Mouse (Mus musculus): ENCODE data around the gene Ppp1r14c.

Ppp1r14c gene

DNA sequence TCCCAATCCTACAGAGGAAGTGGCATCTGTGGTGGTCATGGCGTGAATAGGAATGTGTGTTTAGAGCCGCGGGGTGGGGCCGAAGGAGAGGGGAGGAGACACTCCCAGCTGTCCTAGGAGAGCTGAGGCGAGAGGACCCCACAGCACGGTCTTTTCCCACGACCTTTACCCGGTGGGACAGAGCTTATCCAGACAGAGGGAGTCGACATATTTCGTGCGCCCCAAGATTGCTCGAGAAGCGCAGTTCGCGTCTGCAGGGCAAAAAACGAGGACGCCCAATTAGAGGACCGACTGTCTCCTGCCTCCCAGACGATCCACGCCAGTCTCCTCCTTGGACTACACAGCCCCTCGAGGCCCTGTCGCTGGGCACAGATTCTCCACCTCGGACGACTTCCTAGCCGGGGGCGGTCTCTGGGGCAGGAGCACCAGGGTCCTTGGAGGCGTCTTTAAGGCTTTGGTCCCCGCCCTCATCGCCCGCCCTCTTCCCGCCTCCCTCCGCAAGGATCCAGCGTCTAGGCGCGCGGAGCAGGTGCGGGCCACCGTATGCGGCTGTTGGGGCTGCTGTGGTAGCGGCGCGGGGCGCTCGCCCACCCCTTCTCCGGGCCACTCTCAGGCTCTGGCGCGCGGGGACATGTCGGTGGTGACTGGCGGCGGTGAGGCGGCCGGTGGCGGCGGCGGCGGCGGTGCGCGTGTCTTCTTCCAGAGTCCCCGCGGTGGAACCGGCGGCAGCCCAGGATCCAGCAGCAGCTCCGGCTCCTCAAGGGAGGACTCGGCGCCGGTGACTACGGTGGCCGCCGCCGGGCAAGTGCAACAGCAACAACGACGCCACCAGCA, at the start of gene Ppp1r14c:
Ppp1r14c (plus strand) TSS at position 22 of the 834 bp plus-strand sequence.
- DNase-seq (ENCODE audit: low spot score in 2 of 2): peak; percentile 45 to 61

DNA sequence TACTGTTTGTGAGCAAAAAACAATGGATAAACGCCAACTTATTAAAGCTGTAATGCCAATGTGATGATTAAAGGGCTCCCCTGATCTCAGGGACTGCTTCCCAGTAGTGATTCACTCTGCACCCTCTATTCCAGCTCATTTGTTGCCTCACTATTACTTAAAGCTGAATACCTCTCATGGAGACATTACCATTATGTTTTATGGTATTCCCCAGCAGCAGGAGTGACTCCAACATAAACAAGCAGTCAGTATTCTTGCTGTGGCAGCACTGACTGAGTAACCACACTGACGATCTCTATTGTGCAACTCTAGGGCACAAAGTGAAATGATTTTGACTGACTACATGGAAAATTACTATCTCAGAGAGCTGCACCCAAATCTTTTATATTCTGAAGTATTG, 44.5 kb upstream of the Ppp1r14c start:
- DNase-seq (ENCODE audit: low spot score in 2 of 2): no peak

DNA sequence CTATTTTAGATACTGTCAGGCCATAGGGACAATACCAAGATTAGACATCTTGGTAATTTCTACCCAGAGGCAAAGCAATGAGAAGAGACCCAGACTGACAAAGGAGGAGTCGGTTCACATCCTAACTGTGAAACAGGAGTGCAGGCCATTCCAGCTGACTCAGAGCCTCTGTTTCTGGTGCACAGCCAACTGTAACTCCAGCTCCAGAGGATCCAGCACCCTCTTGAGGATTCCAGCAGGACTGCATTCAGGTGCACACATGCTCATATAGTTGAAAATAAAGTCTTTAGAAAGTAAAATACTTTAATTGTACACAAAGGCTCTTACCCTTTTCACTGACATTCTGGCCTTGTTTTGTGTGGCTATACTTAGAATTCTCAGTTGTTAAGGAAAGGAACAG, 40.4 kb upstream of the Ppp1r14c start:
- DNase-seq (ENCODE audit: low spot score in 2 of 2): no peak

DNA sequence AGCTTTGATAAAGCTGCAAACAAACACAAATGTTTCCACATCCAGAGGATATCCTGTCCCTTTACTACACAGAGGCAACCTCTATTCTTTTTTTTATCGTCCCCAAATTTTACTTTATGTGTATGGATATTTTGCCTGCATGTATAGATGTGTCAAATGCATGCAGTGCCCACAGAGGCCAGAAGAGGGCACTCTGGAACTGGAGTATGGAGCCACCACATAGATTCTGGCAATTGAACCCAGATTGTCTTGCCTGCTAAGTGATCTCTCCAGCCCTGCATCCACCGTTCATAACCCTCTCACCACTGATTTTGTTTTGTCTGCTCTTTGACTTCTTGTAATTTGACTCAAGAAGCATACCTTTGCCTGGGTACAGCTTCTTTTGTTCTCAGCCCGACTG, 33.0 kb upstream of the Ppp1r14c start:
- DNase-seq (ENCODE audit: low spot score in 2 of 2): peak; percentile 67 to 83

DNA sequence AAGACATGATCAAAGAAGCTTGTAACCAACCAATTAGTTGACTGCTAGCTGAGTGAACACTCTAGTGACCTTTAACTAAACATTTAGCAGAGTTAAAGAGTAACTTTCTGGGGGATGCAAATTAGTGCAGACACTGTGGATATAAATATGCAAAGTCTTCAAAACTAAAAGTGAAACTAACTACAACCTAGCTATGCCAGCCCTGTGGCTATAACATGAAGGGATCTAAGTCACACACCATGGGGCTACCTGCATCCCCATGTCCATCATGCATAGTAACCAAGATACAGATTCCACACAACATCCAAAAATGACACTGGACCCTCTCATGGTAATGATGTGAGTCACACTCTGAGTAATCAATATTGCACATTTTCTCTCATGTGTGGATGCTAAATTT, 31.3 kb upstream of the Ppp1r14c start:
- no peak for DNase-seq (ENCODE audit: low spot score in 2 of 2)

DNA sequence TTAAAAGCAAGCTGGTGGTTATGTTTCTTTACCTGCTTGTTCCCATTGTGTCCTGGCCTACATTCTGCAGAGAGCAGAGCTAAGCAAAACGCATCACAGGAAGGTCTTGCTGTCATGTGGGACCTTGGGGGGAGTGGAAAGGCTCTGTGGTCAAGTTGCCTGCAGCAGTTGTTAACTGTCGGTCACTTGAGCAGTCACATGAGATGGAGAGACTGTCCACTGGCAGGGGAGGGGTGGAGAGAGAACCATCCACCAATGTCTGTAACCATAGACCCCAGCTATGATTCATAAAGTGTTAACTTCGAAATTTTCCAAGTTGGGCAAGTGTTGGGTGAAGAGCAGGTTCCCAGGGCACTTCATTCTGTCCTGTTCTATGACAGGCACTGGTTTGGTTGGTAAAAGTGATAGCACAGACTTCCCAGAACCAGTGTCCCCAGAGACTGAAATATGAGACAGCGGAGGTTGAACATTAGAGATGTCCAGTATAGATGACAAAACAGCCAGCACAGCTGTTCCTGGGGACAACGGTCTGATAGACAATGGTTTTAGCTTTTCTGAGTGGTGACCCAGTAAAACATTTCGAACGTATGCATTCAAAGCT, 29.0 kb upstream of the Ppp1r14c start:
- DNase-seq (ENCODE audit: low spot score in 2 of 2): no peak

DNA sequence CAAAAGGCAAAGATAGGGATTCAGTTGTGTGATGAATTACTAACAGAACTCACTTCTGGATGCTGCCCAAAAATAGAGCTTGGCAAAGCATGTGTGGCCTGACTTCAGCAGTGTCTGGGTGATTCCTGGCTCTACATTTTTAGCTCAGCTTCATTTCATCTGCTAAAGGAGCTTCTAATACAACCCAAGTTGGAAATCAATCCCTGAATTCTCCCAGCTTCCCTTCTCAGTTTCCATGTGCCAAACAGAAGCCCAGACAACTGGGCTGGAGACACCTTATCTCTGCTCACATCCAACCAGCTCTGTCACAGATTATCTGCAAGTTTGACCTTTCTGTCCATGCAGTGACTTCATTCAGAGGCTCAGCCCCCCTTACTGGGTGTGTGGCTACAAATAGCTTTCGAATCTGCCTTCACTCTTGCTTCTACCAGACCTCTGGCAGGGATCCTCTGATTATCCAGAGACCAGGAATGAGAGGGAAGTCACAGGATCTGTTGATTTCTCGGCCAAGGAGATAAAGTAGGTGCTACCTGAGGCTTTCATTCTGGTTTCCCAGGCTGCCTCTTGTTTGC, 28.4 kb upstream of the Ppp1r14c start:
- DNase-seq (ENCODE audit: low spot score in 2 of 2): no peak

DNA sequence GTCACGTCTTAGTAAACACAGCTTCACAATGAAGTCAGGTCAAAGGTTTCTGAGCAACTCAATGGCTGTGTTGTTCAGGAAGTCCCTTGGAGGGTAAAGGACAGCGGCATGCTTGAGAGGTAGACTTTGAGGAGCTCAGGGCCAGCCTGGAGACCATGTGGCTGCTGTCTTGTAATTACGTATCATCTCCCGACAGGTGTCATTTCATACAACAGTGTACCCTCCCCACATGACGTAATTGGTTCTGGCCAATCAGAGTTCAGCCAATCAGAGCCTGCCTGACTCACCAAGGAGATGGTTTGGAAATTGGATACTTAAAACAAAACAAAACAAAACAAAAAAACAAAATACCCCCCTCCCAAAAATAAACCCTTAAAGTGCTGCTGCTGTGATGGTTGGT, 20.2 kb upstream of the Ppp1r14c start:
- no peak for DNase-seq (ENCODE audit: low spot score in 2 of 2)

DNA sequence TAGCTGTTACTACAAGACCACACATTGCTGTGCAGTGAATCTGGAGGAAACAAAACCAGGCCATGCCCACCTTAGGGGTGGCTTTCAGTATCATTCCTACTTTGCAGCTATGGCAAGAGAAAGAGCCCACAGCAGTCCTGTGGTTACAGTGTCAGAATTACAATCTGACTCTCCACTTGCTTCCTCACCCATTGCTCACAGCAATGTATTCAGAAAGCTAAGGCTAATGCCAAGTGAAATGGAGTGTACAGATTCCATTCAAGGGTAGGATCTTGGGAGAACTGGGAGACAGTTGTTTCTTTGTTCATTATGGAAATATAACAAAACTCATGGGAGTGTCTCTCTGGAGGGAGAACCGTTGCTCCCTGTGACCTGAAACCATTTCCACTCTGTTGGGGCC, 6.3 kb upstream of the Ppp1r14c start:
- DNase-seq (ENCODE audit: low spot score in 2 of 2): no peak

DNA sequence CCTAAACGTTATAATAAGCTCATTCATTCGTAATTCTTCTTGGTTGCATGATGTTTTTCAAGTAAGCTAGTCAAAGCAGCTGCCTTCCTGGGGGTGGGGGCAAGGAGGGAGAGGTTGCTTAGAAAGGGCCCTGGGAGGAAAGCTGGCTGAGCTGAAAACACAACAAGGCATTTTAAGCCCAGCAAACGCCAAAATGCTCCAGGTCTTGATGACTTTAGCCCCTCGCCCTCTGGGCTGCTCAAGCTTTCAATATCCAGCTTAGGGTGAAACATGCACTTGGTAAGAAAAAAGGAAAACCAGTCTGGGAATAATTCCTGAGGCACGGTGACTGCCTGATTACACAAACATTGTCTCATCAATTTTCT, 204 bp upstream of the Ppp1r14c start:
- peak in 1 of 2 experiments; percentile 10 for DNase-seq (ENCODE audit: low spot score in 2 of 2)

DNA sequence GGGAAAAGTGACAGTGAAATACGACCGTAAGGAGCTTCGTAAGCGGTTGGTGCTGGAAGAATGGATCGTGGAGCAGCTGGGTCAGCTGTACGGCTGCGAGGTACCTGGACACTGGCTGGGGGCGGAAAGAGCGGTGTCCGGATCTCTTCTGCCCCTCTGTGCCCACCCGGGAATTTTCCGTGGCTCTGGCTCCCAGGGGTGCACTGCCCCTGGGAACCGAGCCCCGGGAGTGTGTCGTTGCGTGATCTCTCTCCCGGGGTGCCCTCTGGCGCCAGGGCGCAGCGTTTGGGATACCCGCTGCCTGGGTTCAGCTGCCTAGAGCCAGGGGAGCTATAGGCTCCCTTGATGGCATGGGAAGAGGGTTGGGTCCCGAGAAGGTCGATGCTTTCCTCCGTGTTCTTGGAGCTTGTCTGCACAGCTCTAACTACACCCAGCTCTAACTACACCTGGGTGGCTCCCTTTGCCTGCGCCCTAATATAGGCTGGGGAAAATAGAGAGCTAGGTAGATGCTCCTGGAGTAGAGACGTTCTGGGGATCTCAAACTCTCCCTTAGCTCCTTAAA, 1.1 kb downstream of the Ppp1r14c start:
- DNase-seq (ENCODE audit: low spot score in 2 of 2): peak in 1 of 2 experiments; percentile 45

DNA sequence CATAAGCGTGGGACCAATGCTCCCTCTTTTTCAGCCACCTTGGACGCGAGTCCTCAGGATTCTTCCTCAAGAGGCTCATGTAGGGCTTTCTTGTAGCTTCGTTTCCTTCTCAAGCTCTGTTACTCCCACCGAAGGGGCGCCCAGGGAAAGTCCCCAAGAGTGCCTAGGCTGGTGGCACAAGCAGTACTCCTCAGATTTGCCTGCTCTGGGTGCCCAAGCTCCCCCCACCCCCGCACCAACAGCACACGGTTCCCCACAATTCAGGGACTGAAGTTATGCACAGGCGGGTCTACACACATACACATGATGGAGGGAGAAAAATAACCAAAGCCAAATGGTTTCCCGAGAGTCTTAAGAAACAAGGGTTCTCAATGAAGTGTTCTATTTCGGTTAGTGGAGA, 1.6 kb downstream of the Ppp1r14c start:
- DNase-seq (ENCODE audit: low spot score in 2 of 2): peak in 1 of 2 experiments; percentile 34

DNA sequence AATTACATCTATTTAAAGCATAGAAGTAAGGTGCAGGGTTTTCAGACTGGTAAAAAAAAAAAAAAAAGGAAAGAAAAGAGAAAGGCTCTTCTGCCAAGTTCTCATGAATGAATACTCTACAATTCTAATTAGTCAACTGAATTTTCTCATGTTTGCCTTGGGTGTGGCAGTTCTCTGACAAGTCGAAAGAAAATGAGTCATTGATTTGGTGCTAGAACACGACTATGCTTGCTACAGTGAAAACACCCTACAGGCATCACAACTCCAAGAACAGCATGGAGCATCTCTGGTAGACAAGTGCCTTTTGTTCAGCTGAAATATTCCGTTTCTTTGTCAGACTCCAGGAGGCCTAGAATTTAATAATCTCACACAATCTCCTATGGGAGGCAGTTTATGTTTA, 17.3 kb downstream of the Ppp1r14c start:
- no peak for DNase-seq (ENCODE audit: low spot score in 2 of 2)

DNA sequence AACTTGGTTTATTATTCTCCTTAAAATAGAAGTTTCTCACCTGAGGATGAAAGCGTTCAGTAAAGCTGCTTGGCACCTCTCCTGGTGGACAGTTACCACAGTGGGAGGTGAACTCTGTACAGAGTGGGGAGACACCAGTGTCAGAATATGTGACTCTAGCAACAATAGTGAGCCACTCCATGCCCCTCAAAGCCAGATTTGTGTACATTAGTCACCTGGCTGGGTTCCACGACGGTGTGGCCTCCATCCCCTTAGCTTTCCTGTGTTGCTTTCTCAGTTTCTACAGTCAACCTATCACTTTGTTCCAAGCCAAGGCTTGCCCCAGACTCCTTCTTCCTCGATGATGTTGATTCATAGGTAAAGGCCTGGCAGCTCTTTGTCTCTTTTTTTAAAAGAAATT, 26.4 kb downstream of the Ppp1r14c start:
- DNase-seq (ENCODE audit: low spot score in 2 of 2): no peak

DNA sequence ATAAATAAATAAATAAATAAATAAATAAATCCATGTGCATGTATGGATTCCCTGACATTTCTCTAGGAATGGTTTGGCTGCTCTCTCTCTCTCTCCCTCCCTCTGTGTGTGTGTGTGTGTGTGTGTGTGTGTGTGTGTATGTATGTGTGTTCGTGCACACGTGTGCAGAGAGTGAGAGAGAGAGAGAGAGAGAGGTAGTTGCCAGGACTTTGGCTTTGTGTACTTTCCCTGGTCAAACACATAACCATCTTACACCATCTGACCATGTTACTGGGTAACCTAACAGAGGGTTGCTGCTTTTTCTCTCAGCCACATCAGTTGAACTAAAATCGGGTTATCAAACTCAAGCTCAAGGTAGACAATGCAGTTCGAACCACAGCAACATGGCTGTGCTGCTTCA, 27.7 kb downstream of the Ppp1r14c start:
- DNase-seq (ENCODE audit: low spot score in 2 of 2): no peak

DNA sequence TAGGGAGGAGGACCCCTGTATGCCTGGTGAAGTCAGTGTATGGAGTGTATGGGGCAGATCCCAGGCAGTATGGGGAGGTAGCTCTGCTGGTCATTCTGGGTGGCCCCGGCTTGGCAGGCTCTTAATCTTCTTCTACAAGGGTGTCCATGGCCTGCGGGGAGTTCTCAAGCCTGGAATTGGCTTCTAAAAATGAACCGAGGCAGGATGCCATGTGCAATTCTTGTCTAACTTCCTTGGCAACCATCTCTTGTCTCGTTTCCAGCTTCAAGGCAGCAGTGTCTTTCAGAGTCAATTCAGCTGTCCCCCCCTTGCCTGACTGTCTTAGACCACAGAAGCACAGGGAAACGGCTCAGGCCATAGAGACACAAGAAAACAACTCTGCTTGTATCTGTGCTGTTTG, 28.3 kb downstream of the Ppp1r14c start:
- no peak for DNase-seq (ENCODE audit: low spot score in 2 of 2)

DNA sequence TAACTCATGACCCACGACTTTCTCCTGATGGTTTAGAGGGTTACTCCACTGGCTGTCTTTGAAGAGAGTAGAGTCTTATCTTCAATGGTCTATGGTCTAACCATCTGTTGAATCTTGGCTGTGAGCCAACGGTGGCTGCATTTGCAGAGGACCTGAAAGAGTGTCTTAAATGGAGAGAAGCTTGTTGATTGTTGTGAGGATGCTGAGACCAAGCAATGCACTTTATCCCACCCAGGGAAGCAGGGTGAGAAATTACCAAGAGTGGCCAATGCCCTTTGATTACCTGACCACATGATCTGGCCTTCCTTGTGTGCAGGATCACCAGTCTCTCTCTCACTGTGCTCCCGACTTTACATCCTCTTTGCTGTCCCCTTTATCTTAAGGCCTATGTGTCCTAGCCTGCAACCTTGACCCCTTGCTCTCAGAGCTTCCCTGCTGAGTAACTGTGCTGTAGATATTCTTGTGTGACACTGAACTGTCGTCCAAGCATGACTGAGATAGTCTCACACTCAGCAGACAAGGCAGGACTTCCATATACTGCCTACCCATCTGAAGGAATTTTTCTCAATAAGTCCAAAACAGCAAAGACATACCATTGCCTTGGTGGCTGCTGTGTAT, 28.9 kb downstream of the Ppp1r14c start:
- no peak for DNase-seq (ENCODE audit: low spot score in 2 of 2)

DNA sequence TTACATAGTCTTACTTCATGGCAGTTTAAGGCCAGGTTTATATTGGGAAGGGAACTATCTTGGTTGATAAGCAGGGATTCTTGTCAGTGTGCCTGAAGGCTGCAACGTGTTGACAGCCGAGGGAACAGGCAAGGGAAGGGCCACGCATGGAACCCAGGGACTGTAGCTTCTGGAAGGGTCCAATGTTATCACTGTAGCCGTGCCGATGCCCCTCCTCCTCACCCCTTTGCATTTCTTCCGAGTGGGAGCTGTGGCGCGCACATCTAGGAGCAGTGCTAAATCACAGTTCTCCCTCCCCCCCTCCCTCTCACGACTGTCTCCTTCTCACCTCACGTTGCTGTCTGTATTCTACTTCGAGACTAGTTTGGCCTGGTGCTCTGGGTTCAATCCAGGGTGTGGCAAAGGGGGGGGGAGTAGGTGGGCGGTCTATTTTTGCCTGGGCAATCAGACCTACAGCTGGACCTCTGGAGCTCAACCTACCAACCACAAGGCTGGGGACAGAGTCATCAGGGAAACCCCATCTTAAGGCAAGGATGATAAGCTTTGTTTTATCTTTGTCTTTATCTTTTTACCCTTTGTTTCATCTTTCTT, 29.6 kb downstream of the Ppp1r14c start:
- no peak for DNase-seq (ENCODE audit: low spot score in 2 of 2)

DNA sequence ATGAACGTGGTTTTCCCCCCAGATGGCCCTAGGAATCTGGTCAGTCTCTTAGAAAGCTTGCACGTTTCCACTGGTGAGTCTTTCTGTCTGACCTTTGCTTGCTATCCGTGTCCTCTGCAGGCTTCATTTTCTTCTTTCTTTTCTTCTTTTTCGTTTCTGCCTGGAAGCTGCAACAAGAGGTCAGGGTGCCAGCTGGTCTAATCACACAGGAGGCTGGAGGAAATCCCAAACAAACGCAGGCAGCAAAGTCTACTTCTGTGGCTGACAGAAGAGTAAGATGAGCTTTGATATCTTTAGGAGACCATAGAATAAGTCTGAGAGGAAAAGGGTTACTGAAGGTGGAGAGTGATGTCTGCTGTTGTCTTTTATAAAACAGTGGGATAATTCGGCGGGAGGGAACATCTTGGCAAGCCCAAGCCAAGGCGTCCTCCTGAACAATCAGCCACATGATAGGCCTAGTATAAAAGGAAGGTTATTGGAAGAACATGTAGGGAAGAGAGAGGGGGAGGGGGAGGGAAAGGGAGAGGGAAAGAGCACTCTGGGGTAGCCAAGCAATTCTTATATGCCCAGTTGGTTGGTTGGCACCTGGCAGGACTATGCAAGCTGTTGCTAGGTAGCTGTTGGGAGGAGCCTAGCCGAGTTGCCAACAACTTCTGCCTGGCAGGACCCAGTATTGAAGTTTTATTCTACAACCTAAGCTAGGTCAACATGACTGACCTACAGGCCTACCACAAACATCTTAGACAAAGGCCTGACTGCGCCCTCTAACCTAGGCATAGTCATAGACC, 30.3 kb downstream of the Ppp1r14c start:
- DNase-seq (ENCODE audit: low spot score in 2 of 2): no peak

DNA sequence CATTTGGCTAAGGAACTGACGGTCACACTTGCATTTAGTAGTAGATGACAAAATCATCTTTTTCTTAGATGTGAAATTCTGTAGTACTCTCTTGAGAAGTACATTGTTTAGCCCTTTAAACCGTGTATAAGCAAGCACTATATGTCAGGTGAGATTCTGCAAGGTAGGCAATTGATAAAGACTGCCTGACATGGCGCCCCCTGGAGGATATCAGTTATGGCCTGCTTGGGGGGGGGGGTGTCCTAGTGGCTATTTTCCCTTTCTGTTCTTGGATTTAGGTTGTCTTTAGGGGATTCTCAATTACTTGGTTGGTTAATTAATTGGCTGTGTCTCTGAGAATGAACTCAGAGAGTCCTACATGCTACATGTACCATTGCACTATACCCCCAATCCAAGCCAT, 31.5 kb downstream of the Ppp1r14c start:
- no peak for DNase-seq (ENCODE audit: low spot score in 2 of 2)

DNA sequence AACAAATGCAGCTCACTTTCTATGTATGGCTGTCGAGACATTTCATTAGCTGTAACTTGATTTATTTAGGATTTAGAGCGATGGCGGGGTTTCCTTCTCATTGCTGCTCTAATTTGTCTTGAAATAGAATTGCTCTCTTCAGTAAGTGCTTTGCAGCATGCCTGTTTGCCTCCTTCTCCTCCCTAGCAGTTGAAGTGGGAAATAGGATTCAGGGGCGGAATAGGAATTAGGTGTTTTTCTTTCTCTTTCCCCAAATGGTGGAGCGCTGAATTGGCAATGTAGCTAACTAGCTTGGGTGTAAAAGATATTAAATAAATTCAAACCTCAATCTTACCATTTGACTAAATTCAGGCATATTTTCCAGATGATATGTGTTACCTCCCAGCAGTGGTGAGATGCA, 32.2 kb downstream of the Ppp1r14c start:
- DNase-seq (ENCODE audit: low spot score in 2 of 2): no peak
